Mouse (Mus musculus): ENCODE data around the gene Gm27027.

Gene Gm27027

GRCm38 (mm10) chr2:93996254-93996653 lies at the start of gene Gm27027:
Gene Gm27027, minus strand, starts transcription at chr2:93996354.
- DNase-seq (ENCODE audit: inconsistent ontology term) = no peak

- DNase-seq (ENCODE audit: inconsistent ontology term) = peak; percentile 73
These were observed 49.4 kb upstream of the Gm27027 start for GRCm38 (mm10) chr2:94045411-94046090.

- DNase-seq (ENCODE audit: inconsistent ontology term) = no peak
These were observed 48.0 kb upstream of the Gm27027 start for GRCm38 (mm10) chr2:94044174-94044573.

- peak; percentile 29 for DNase-seq (ENCODE audit: inconsistent ontology term)
These were observed 47.5 kb upstream of the Gm27027 start for GRCm38 (mm10) chr2:94043662-94044061.

GRCm38 (mm10) chr2:94042461-94042860 lies 46.3 kb upstream of the Gm27027 start:
- no peak for DNase-seq (ENCODE audit: inconsistent ontology term)

GRCm38 (mm10) chr2:94040391-94041125 lies 44.4 kb upstream of the Gm27027 start:
- DNase-seq (ENCODE audit: inconsistent ontology term) = no peak

- peak; percentile 52 for DNase-seq (ENCODE audit: inconsistent ontology term)
These were observed 39.5 kb upstream of the Gm27027 start for GRCm38 (mm10) chr2:94035428-94036331.

GRCm38 (mm10) chr2:94030602-94031001 lies 34.4 kb upstream of the Gm27027 start:
- no peak for DNase-seq (ENCODE audit: inconsistent ontology term)

- DNase-seq (ENCODE audit: inconsistent ontology term) = no peak
These were observed 28.5 kb upstream of the Gm27027 start for GRCm38 (mm10) chr2:94024637-94025036.

- DNase-seq (ENCODE audit: inconsistent ontology term) = peak; percentile 96
These were observed 14.5 kb upstream of the Gm27027 start, which contains the start of gene Alkbh3 for GRCm38 (mm10) chr2:94010335-94011291. Gene Alkbh3, minus strand, starts transcription at chr2:94010807.

GRCm38 (mm10) chr2:94002331-94002730 lies 6.2 kb upstream of the Gm27027 start:
- peak; percentile 48 for DNase-seq (ENCODE audit: inconsistent ontology term)

GRCm38 (mm10) chr2:94001918-94002317 lies 5.8 kb upstream of the Gm27027 start:
- DNase-seq (ENCODE audit: inconsistent ontology term) = no peak

GRCm38 (mm10) chr2:94001411-94001810 lies 5.3 kb upstream of the Gm27027 start:
- no peak for DNase-seq (ENCODE audit: inconsistent ontology term)

GRCm38 (mm10) chr2:93992810-93993209 lies 3.3 kb downstream of the Gm27027 start:
- no peak for DNase-seq (ENCODE audit: inconsistent ontology term)

- no peak for DNase-seq (ENCODE audit: inconsistent ontology term)
These were observed 3.9 kb downstream of the Gm27027 start for GRCm38 (mm10) chr2:93992259-93992658.

GRCm38 (mm10) chr2:93991336-93991735 lies 4.8 kb downstream of the Gm27027 start:
- DNase-seq (ENCODE audit: inconsistent ontology term) = no peak

GRCm38 (mm10) chr2:93988440-93988839 lies 7.7 kb downstream of the Gm27027 start:
- DNase-seq (ENCODE audit: inconsistent ontology term) = no peak

- DNase-seq (ENCODE audit: inconsistent ontology term) = no peak
These were observed 13.5 kb downstream of the Gm27027 start for GRCm38 (mm10) chr2:93982457-93983235.

- DNase-seq (ENCODE audit: inconsistent ontology term) = peak; percentile 54
These were observed 16.7 kb downstream of the Gm27027 start for GRCm38 (mm10) chr2:93979249-93980120.

All from Muller cell, postnatal 12 days (primary cell).